Comparison of ENCODE assay signal across 19 mouse cellular contexts in genomic region chr10:23959071-23959470, GRCm38 (mm10). TPM values are rescaled to one million over a fixed set of nuclear protein-coding genes. Genes with fewer than 3 reads are reported as not detected.
A peak's percentile ranks its signal among the peaks of the same experiment; 100 is the strongest.
DNase-seq lines count a peak whose midpoint lies in the region; ATAC-seq lines count a peak whose summit lies in the region.
"Had no signal": no experiment of that assay in that cellular context is flagged by ENCODE, and none has a peak within 500 bp of the region (broad histone marks: within the 10 kb centered on the region; RNA-seq: fewer than 3 reads in every experiment).

No protein-coding gene starts in this region.

- no peak overlapping the region for H3K4me3 ChIP-seq in kidney, embryonic 15.5 days (replicated peaks)
- H3K4me3 ChIP-seq: embryonic facial prominence, embryonic 13.5 days; heart, embryonic 13.5 days; hindbrain, embryonic 10.5 days had no signal

- WGBS in kidney, embryonic 15.5 days, result 23% methylated on average over 3 of the region's 3 CpGs

- H3K9ac ChIP-seq in kidney, embryonic 15.5 days, result no peak overlapping the region
- H3K9ac ChIP-seq: embryonic facial prominence, embryonic 13.5 days; heart, embryonic 13.5 days had no signal

- peak; percentile 55 for DNase-seq in kidney, adult 18-20 months
- DNase-seq in urinary bladder, postnatal 36 days (ENCODE audit: low spot score in 2 of 2), result peak; percentile 32 to 36
- no peak for DNase-seq in urinary bladder, adult 2 months (ENCODE audit: low spot score)
- peak; percentile 65 for DNase-seq in kidney, postnatal 14 days
- no peak for DNase-seq in layer of hippocampus, adult 9-10 months (ENCODE audit: low spot score)
- DNase-seq in frontal cortex, postnatal 10 days (ENCODE audit: low spot score in 2 of 2), result no peak
- DNase-seq in liver, result no peak
- DNase-seq: gastrocnemius, postnatal 36 days; thymus, postnatal 25 days had no signal

- no peak overlapping the region for H3K27ac ChIP-seq in kidney, embryonic 15.5 days
- H3K27ac ChIP-seq: embryonic facial prominence, embryonic 13.5 days; heart, embryonic 13.5 days; hindbrain, embryonic 10.5 days had no signal

- H3K9me3 ChIP-seq in kidney, embryonic 15.5 days (replicated peaks), result no peaks in the 10 kb centered on the region
- H3K9me3 ChIP-seq: embryonic facial prominence, embryonic 13.5 days; heart, embryonic 13.5 days; hindbrain, embryonic 10.5 days had no signal

- H3K4me1 ChIP-seq in kidney, embryonic 15.5 days, result peaks cover 14% of the 10 kb centered on the region; the same call in 1 of the 2 replicates
- H3K4me1 ChIP-seq: embryonic facial prominence, embryonic 13.5 days; hindbrain, embryonic 10.5 days had no signal

- no peak overlapping the region for H3K4me2 ChIP-seq in kidney, embryonic 15.5 days
- H3K4me2 ChIP-seq: embryonic facial prominence, embryonic 13.5 days; heart, embryonic 13.5 days had no signal

- no peaks in the 10 kb centered on the region for H3K27me3 ChIP-seq in kidney, embryonic 15.5 days
- H3K27me3 ChIP-seq: heart, embryonic 13.5 days had no signal

- no peak for ATAC-seq in kidney, embryonic 15.5 days (replicated peaks; ENCODE audit: low FRiP score)

- H3K36me3 ChIP-seq in kidney, embryonic 15.5 days, result no peaks in the 10 kb centered on the region
- H3K36me3 ChIP-seq: embryonic facial prominence, embryonic 13.5 days; heart, embryonic 13.5 days; hindbrain, embryonic 10.5 days had no signal

RNA-seq across cellular contexts. Expression of gene Taar4, which starts 1.2 kb away (rescaled TPM):
- not detected in 2 replicates for polyA plus RNA-seq in kidney, embryonic 15.5 days (2015; fragmentation: Nextera tagmentation; extraction: Ambion mirVana)
- polyA plus RNA-seq in urinary bladder, adult 2 months (2012; rRNA removed), result not detected in 2 replicates
- polyA plus RNA-seq: C2C12; embryonic facial prominence, embryonic 13.5 days; forebrain, embryonic 11.5 days; frontal cortex, adult 2 months; heart, embryonic 13.5 days; hindbrain, embryonic 10.5 days; limb, embryonic 11.5 days; liver, embryonic 16.5 days; neural tube, embryonic 14.5 days had no signal

RNA-seq across cellular contexts. Expression of gene Taar3, which starts 9.7 kb away (rescaled TPM):
- not detected in 2 replicates for polyA plus RNA-seq in kidney, embryonic 15.5 days (2015; fragmentation: Nextera tagmentation; extraction: Ambion mirVana)
- not detected in 2 replicates for polyA plus RNA-seq in urinary bladder, adult 2 months (2012; rRNA removed)
- polyA plus RNA-seq: C2C12; embryonic facial prominence, embryonic 13.5 days; forebrain, embryonic 11.5 days; frontal cortex, adult 2 months; heart, embryonic 13.5 days; hindbrain, embryonic 10.5 days; limb, embryonic 11.5 days; liver, embryonic 16.5 days; neural tube, embryonic 14.5 days had no signal

RNA-seq across cellular contexts. Expression of gene Taar5, which starts 11.4 kb away (rescaled TPM):
- 0.36 TPM in 1 of 2 replicates, not detected in the other for polyA plus RNA-seq in kidney, embryonic 15.5 days (2015; fragmentation: Nextera tagmentation; extraction: Ambion mirVana)
- polyA plus RNA-seq in urinary bladder, adult 2 months (2012; rRNA removed), result not detected in 2 replicates
- polyA plus RNA-seq: C2C12; embryonic facial prominence, embryonic 13.5 days; forebrain, embryonic 11.5 days; frontal cortex, adult 2 months; heart, embryonic 13.5 days; hindbrain, embryonic 10.5 days; limb, embryonic 11.5 days; liver, embryonic 16.5 days had no signal

RNA-seq across cellular contexts. Expression of gene Taar2, which starts 20.7 kb away (rescaled TPM):
- 0.22 TPM in 1 of 2 replicates, not detected in the other for polyA plus RNA-seq in kidney, embryonic 15.5 days (2015; fragmentation: Nextera tagmentation; extraction: Ambion mirVana)
- not detected in 2 replicates for polyA plus RNA-seq in urinary bladder, adult 2 months (2012; rRNA removed)
- polyA plus RNA-seq: C2C12; forebrain, embryonic 11.5 days; frontal cortex, adult 2 months; heart, embryonic 13.5 days; hindbrain, embryonic 10.5 days; limb, embryonic 11.5 days; liver, embryonic 16.5 days; neural tube, embryonic 14.5 days had no signal

RNA-seq across cellular contexts. Expression of gene Taar6, which starts 26.4 kb away (rescaled TPM):
- not detected in 2 replicates for polyA plus RNA-seq in kidney, embryonic 15.5 days (2015; fragmentation: Nextera tagmentation; extraction: Ambion mirVana)
- not detected in 2 replicates for polyA plus RNA-seq in urinary bladder, adult 2 months (2012; rRNA removed)
- polyA plus RNA-seq: C2C12; embryonic facial prominence, embryonic 13.5 days; forebrain, embryonic 11.5 days; frontal cortex, adult 2 months; heart, embryonic 13.5 days; hindbrain, embryonic 10.5 days; limb, embryonic 11.5 days; liver, embryonic 16.5 days; neural tube, embryonic 14.5 days had no signal

Comparison
In these comparisons a context has a peak if more than half of its experiments do, and no peak if none do; other contexts are left out.
1. DNase-seq: peak in kidney, adult 18-20 months (single experiment), urinary bladder, postnatal 36 days (2 of 2) and kidney, postnatal 14 days (single experiment); none in urinary bladder, adult 2 months (single experiment), layer of hippocampus, adult 9-10 months (single experiment), frontal cortex, postnatal 10 days (0 of 2) and liver (single experiment).